Mouse (Mus musculus) forebrain, embryonic 11.5 days (tissue): ENCODE data around the gene Ccnt1. TPM values are rescaled to one million over a fixed set of nuclear protein-coding genes. Genes with fewer than 3 reads are reported as not detected.

Experiments
- ATAC-seq: fragments of 200-750 bp; cut with Nextera tagmentation; replicated peaks from 2 replicates; pipeline ENCODE4 v1.8.0; 2017; ENCODE audit warnings: moderate TSS enrichment; ENCODE audit not compliant: low FRiP score
- DNase-seq: peaks from one replicate; pipeline ENCODE4 v3.0.0-alpha.2; 2017; ENCODE audit warnings: low spot score
- H3K27ac ChIP-seq: fragments of 300-500 bp; sonication (generic); 2 replicates; pipeline ENCODE4 v1.5.1; 2014; ENCODE audit warnings: low read depth, low read length
- H3K27me3 ChIP-seq: fragments of 300-500 bp; sonication (generic); 2 replicates; pipeline ENCODE4 v1.6.1; 2014; ENCODE audit warnings: mild to moderate bottlenecking, low read length, mixed read lengths; ENCODE audit not compliant: control insufficient read depth, insufficient read depth
- H3K36me3 ChIP-seq: fragments of 300-500 bp; sonication (generic); 2 replicates; pipeline ENCODE4 v1.6.1; 2014; ENCODE audit warnings: mild to moderate bottlenecking, low read length, moderate library complexity, mixed read lengths; ENCODE audit not compliant: control insufficient read depth, insufficient read depth
- H3K4me1 ChIP-seq: fragments of 300-500 bp; sonication (generic); replicated peaks from 2 replicates; pipeline ENCODE4 v1.6.1; 2014; ENCODE audit warnings: low read length, mixed read lengths; ENCODE audit not compliant: control insufficient read depth, insufficient read depth
- H3K4me2 ChIP-seq: fragments of 300-500 bp; sonication (generic); 2 replicates; pipeline ENCODE4 v1.6.1; 2014; ENCODE audit warnings: low read depth, mild to moderate bottlenecking, low read length, moderate library complexity, mixed read lengths; ENCODE audit not compliant: severe bottlenecking
- H3K4me3 ChIP-seq: fragments of 300-500 bp; sonication (generic); 2 replicates; pipeline ENCODE4 v1.5.1; 2014; ENCODE audit warnings: low read depth, low read length
- H3K9ac ChIP-seq: fragments of 300-500 bp; sonication (generic); 2 replicates; pipeline ENCODE4 v1.6.1; 2014; ENCODE audit warnings: low read length
- H3K9me3 ChIP-seq: fragments of 300-500 bp; sonication (generic); 2 replicates; pipeline ENCODE4 v1.6.1; 2016; ENCODE audit warnings: low read length, mixed read lengths; ENCODE audit not compliant: control insufficient read depth
- WGBS: fragments of 180-500 bp; shearing (Covaris S2); extraction: QIAGEN DNeasy Blood & Tissue Kit; methylation state at CpG from one replicate; pipeline ENCODE4 v1.1.7; 2014; 5-methylcytosine and 5-hydroxymethylcytosine counted together
- microRNA-seq: library from miRNA; unstranded; fragments of <30 nt; microRNA quantifications from one replicate; pipeline ENCODE4, GENCODE M21; 2016; ENCODE audit not compliant: insufficient number of aligned reads
- polyA plus RNA-seq: library from polyadenylated mRNA; unstranded; fragments of >200 nt; fragmentation: Nextera tagmentation; extraction: Ambion mirVana; gene quantifications from 2 replicates; pipeline ENCODE4 v1.2.1, GENCODE M21; 2014

The Ccnt1 gene
- polyA plus RNA-seq, 1 experiment from 2014 or later, result 62.2 TPM

DNA sequence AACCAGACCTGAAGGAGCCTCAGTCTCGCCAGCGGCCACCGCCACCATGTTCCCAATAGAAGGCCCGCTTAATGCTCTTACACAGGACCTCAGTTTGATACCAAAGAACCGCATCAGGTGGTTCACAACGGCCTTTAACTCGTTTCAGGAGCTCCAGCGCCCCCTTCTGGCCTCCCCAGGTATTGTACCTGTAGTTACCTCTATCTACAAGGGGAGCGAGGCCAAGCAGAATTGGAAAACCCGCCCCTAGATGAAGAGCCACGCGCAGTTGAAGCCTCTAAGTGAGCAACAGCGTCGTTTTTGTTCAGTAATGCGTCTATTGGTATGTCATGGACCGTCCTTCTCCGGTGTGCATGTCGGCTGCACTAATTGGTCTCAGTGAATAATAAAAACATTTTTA lies 66.2 kb downstream of the Ccnt1 start:
- no peak for ATAC-seq
- H3K36me3 ChIP-seq, result no peaks in the 10 kb centered on the region
- H3K9me3 ChIP-seq, result no peaks in the 10 kb centered on the region
- no peak overlapping the region for H3K9ac ChIP-seq
- no peaks in the 10 kb centered on the region for H3K27me3 ChIP-seq
- H3K27ac ChIP-seq, result no peak overlapping the region
- no peak overlapping the region for H3K4me3 ChIP-seq
- no peak overlapping the region for H3K4me2 ChIP-seq
- peak; percentile 87 for DNase-seq
- H3K4me1 ChIP-seq, result no peaks in the 10 kb centered on the region
- WGBS, result 12% methylated on average over 18 of the region's 18 CpGs

DNA sequence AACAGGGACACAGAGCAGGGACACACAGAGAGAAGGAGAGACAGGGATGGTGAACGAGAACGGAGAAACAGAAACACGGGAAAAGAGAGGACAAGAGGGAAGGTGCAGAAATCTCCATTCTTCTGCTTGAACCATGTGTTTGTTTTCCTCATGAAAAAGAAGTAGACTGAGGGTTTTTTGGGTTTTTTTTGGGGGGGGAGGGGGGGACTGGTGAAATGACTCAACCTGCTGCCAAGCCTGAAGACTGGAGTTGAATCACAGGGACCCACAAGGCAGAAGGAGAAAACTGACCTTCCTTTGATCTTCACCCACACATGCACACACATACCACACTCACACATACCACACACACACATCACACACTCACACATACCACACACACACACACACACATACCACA lies 67.4 kb downstream of the Ccnt1 start:
- no peaks in the 10 kb centered on the region for H3K9me3 ChIP-seq
- H3K4me1 ChIP-seq, result no peaks in the 10 kb centered on the region
- H3K4me3 ChIP-seq, result no peak overlapping the region
- 85% methylated on average over 3 of the region's 3 CpGs for WGBS
- ATAC-seq (no peak), DNase-seq (no peak)
- no peaks in the 10 kb centered on the region for H3K36me3 ChIP-seq
- H3K27me3 ChIP-seq, result no peaks in the 10 kb centered on the region
- H3K27ac ChIP-seq, result no peak overlapping the region
- H3K4me2 ChIP-seq, result no peak overlapping the region
- H3K9ac ChIP-seq, result no peak overlapping the region

DNA sequence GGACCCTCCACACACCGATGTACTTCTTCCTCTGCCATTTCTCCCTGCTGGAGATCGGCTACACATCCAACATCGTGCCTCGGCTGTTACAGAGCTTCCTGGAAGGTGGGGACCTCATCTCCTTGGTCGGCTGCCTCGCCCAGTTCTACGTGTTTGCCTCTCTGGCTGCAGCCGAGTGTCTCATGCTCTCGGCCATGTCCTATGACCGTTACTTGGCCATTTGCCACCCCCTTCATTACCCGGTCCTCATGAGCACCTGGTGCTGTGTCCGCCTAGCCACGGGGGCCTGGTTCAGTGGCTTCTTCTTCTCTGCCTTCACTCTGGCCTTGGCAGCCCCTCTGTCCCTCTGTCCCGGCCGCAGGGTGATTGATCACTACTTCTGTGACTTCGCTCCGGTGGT lies 73.1 kb downstream of the Ccnt1 start:
- DNase-seq (no peak), ATAC-seq (no peak)
- Histone ChIP-seq H3K27me3 (no peaks in the 10 kb centered on the region), H3K27ac (no peak overlapping the region), H3K9me3 (no peaks in the 10 kb centered on the region), H3K4me2 (no peak overlapping the region), H3K9ac (no peak overlapping the region), H3K4me3 (no peak overlapping the region), H3K36me3 (no peaks in the 10 kb centered on the region), H3K4me1 (no peaks in the 10 kb centered on the region)
- WGBS, result 90% methylated on average over 17 of the region's 17 CpGs

DNA sequence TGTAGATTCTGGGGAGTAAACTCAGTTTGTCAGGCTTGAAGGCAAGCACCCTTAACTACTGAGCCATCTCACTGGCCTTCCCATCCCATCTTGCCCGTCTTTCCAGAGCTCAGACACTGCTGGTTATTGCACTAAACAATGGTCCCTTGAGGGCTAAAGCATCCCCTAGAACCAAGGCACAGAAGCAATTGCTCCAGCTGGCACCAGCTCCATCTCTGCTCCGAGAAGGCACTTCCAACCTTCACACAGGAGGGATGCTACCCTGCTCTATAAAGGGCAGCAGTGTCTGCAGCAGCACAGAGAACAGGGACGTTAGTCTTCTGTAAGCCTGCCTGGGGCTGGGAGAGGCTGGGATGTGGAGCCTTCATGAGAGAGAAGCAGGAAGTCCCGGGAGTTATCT lies 78.6 kb downstream of the Ccnt1 start, which contains the start of gene Olfr279:
Olfr279 (plus strand) TSS at position 301 of the 400 bp plus-strand sequence.
- H3K4me3 ChIP-seq, result no peak within 1 kb of the TSS
- no peak within 1 kb of the TSS for H3K27ac ChIP-seq
- H3K27me3 ChIP-seq, result no peaks in the 10 kb centered on the region
- H3K9me3 ChIP-seq, result no peaks in the 10 kb centered on the region
- WGBS, result 55% methylated on average over 4 of the region's 4 CpGs
- H3K9ac ChIP-seq, result no peak within 1 kb of the TSS
- H3K36me3 ChIP-seq, result no peaks in the 10 kb centered on the region
- H3K4me1 ChIP-seq, result no peaks in the 10 kb centered on the region
- ATAC-seq (no peak), DNase-seq (no peak)
- no peak within 1 kb of the TSS for H3K4me2 ChIP-seq

DNA sequence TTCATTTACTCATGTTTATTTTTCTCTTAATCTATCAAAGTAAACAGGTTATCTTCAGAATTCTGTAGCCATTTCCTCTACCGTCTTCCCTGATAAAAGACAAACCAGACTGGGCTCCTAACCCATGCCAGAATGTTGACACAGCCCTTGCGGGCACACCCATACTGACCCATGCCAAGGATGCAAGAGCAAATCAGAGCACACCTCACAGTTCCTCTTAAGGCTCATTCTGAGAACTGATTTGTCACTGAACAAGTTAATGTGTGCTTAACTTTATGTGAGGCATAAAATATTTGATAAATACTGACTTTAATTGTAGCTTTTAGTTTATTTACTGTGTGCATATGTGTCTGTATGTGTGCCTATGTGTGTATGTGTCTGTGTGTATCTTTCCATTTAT lies 79.4 kb downstream of the Ccnt1 start:
- 86% methylated on average over 2 of the region's 2 CpGs for WGBS
- ATAC-seq (no peak), DNase-seq (no peak)
- no peak overlapping the region for H3K4me2 ChIP-seq
- H3K9me3 ChIP-seq, result no peaks in the 10 kb centered on the region
- no peaks in the 10 kb centered on the region for H3K36me3 ChIP-seq
- H3K4me1 ChIP-seq, result no peaks in the 10 kb centered on the region
- no peaks in the 10 kb centered on the region for H3K27me3 ChIP-seq
- H3K4me3 ChIP-seq, result no peak overlapping the region
- no peak overlapping the region for H3K9ac ChIP-seq
- no peak overlapping the region for H3K27ac ChIP-seq

Small RNAs within 50 kb of the gene (microRNA-seq; reads per million reads assigned to microRNA genes)
- not detected for gene Mir1291

Other genes starting within 250 kb of the Ccnt1 start
- not detected in 2 replicates for gene Olfr284, start 229.9 kb downstream of the Ccnt1 start, polyA plus RNA-seq
- gene Olfr283, start 190.0 kb downstream of the Ccnt1 start, polyA plus RNA-seq, result not detected in 2 replicates
- gene Olfr282, start 139.7 kb downstream of the Ccnt1 start, polyA plus RNA-seq, result not detected in 2 replicates
- not detected in 2 replicates for gene Olfr281, start 118.3 kb downstream of the Ccnt1 start, polyA plus RNA-seq
- gene OR5BS1P, start 101.0 kb downstream of the Ccnt1 start, polyA plus RNA-seq, result not detected in 2 replicates
- 0.25 TPM in 1 of 2 replicates, not detected in the other for gene Lalba, start 88.2 kb downstream of the Ccnt1 start, polyA plus RNA-seq
- gene Olfr279, start 78.5 kb downstream of the Ccnt1 start, polyA plus RNA-seq, result not detected in 2 replicates
- 138 and 152 TPM in 2 replicates for gene Kansl2, start 36.7 kb downstream of the Ccnt1 start, polyA plus RNA-seq
- gene 4930415O20Rik, start 81 bp upstream of the Ccnt1 start, polyA plus RNA-seq, result not detected in 2 replicates
- gene Adcy6, start 39.2 kb upstream of the Ccnt1 start, polyA plus RNA-seq, result 11.2 and 12.3 TPM in 2 replicates
- 45.3 and 46.9 TPM in 2 replicates for gene Cacnb3, start 59.9 kb upstream of the Ccnt1 start, polyA plus RNA-seq
- gene Ddx23, start 92.0 kb upstream of the Ccnt1 start, polyA plus RNA-seq, result 24.2 and 31.2 TPM in 2 replicates
- 1.9 and 2.8 TPM in 2 replicates for gene Rnd1, start 106.5 kb upstream of the Ccnt1 start, polyA plus RNA-seq
- 0.92 and 1.3 TPM in 2 replicates for gene Ccdc65, start 137.3 kb upstream of the Ccnt1 start, polyA plus RNA-seq
- gene Fkbp11, start 157.3 kb upstream of the Ccnt1 start, polyA plus RNA-seq, result 6.1 and 6.7 TPM in 2 replicates
- 38.1 and 41.4 TPM in 2 replicates for gene Arf3, start 192.3 kb upstream of the Ccnt1 start, polyA plus RNA-seq
- 0.41 and 0.43 TPM in 2 replicates for gene Wnt10b, start 207.2 kb upstream of the Ccnt1 start, polyA plus RNA-seq
- 0.47 and 0.68 TPM in 2 replicates for gene Wnt1, start 218.9 kb upstream of the Ccnt1 start, polyA plus RNA-seq
- not detected in 2 replicates for gene Ddn, start 238.6 kb upstream of the Ccnt1 start, polyA plus RNA-seq